Mouse (Mus musculus) liver, adult 10 weeks (tissue): ENCODE data around the gene Gzf1. TPM values are rescaled to one million over a fixed set of nuclear protein-coding genes. Genes with fewer than 3 reads are reported as not detected.

Experiments
- polyA plus RNA-seq: library from polyadenylated mRNA; stranded (reverse); fragments of 350-450 nt; fragmentation: Illumina TruSeq; extraction: RNeasy Lipid Tissue Mini Kit (QIAGEN cat#74804); gene quantifications from one replicate; pipeline ENCODE4 v1.2.3, GENCODE M21; 2014; ENCODE audit warnings: low read depth, low replicate concordance

Gene Gzf1
- 46.1 TPM for polyA plus RNA-seq

GRCm38 (mm10) chr2:148680775-148681291, at the start of gene Gzf1:
Gzf1 (plus strand) TSS chr2:148681023.

GRCm38 (mm10) chr2:148672199-148673096, 8.4 kb upstream of the Gzf1 start, which contains the start of gene Nxt1:
Nxt1 (plus strand) TSS chr2:148672601.

GRCm38 (mm10) chr2:148732327-148733000, 51.6 kb downstream of the Gzf1 start, which contains the start of gene Napb:
Napb (minus strand) TSS chr2:148732467.

Other genes with a start within 250 kb of the Gzf1 start
- 3.7 TPM for gene Cd93, start 237.5 kb upstream of the Gzf1 start, polyA plus RNA-seq
- gene Nxt1, start 8.4 kb upstream of the Gzf1 start, polyA plus RNA-seq: 5.0 TPM
- gene Napb, start 51.4 kb downstream of the Gzf1 start, polyA plus RNA-seq: 2.3 TPM
- not detected for gene Cstl1, start 69.3 kb downstream of the Gzf1 start, polyA plus RNA-seq
- gene Cst11, start 90.5 kb downstream of the Gzf1 start, polyA plus RNA-seq: not detected
- gene 8030411F24Rik, start 101.0 kb downstream of the Gzf1 start, polyA plus RNA-seq: not detected
- gene Cst12, start 108.3 kb downstream of the Gzf1 start, polyA plus RNA-seq: not detected
- not detected for gene Cst8, start 117.8 kb downstream of the Gzf1 start, polyA plus RNA-seq
- gene Cst13, start 139.1 kb downstream of the Gzf1 start, polyA plus RNA-seq: not detected
- gene Cst9, start 154.1 kb downstream of the Gzf1 start, polyA plus RNA-seq: not detected
- not detected for gene 9230104L09Rik, start 184.0 kb downstream of the Gzf1 start, polyA plus RNA-seq
- 30.6 TPM for gene Cst3, start 194.7 kb downstream of the Gzf1 start, polyA plus RNA-seq